Mouse (Mus musculus) thymus, adult 2 months (tissue): ENCODE data around the gene Ntn4. TPM values are rescaled to one million over a fixed set of nuclear protein-coding genes. Genes with fewer than 3 reads are reported as not detected.

Source experiments
- DNase-seq: peaks from one replicate; pipeline ENCODE4 v3.0.0; 2021
- H3K27ac ChIP-seq: fragments of 200-500 bp; 2 replicates; pipeline ENCODE4 v1.5.1; 2012; ENCODE audit warnings: low read length, control low read depth; ENCODE audit not compliant: control insufficient read depth, insufficient read depth
- H3K27me3 ChIP-seq: fragments of 200-500 bp; 2 replicates; pipeline ENCODE4 v1.6.1; 2012; ENCODE audit warnings: mild to moderate bottlenecking, low read length, moderate library complexity, mixed read lengths; ENCODE audit not compliant: control insufficient read depth, insufficient read depth
- H3K36me3 ChIP-seq: fragments of 200-500 bp; 2 replicates; pipeline ENCODE4 v1.6.1; 2012; ENCODE audit warnings: mild to moderate bottlenecking, low read length, moderate library complexity; ENCODE audit not compliant: control insufficient read depth, insufficient read depth
- H3K4me1 ChIP-seq: fragments of 200-500 bp; replicated peaks from 2 replicates; pipeline ENCODE4 v1.6.1; 2012; ENCODE audit warnings: low read length; ENCODE audit not compliant: control insufficient read depth, insufficient read depth
- H3K4me3 ChIP-seq: fragments of 200-500 bp; 2 replicates; pipeline ENCODE4 v1.5.1; 2012; ENCODE audit warnings: mild to moderate bottlenecking, low read length, control low read depth, moderate library complexity; ENCODE audit not compliant: control insufficient read depth, insufficient read depth
- CTCF ChIP-seq: fragments of 200-500 bp; IDR thresholded peaks from 2 replicates; pipeline ENCODE4 v1.5.1; 2012; ENCODE audit warnings: mild to moderate bottlenecking, control low read depth, low read length, moderate library complexity, borderline replicate concordance; ENCODE audit not compliant: control insufficient read depth, poor library complexity, insufficient read depth; ENCODE audit errors: extremely low read depth
- POLR2A ChIP-seq: fragments of 200-500 bp; IDR thresholded peaks from 2 replicates; pipeline ENCODE4 v1.6.1; 2012; ENCODE audit warnings: mild to moderate bottlenecking, low read length, control low read depth, moderate library complexity; ENCODE audit not compliant: control insufficient read depth, poor library complexity, insufficient read depth; ENCODE audit errors: extremely low read depth
- WGBS: fragments of 180-500 bp; shearing (Covaris S2); methylation state at CpG from one replicate; pipeline ENCODE4 v1.1.7; 2018; 5-methylcytosine and 5-hydroxymethylcytosine counted together
- polyA plus RNA-seq: library from polyadenylated mRNA; depleted of rRNA; stranded (reverse); fragments of >200 nt; gene quantifications from 2 replicates; pipeline ENCODE4 v1.2.3, GENCODE M21; 2012

Gene Ntn4
- polyA plus RNA-seq, 1 experiment, result 1.3 TPM

DNA sequence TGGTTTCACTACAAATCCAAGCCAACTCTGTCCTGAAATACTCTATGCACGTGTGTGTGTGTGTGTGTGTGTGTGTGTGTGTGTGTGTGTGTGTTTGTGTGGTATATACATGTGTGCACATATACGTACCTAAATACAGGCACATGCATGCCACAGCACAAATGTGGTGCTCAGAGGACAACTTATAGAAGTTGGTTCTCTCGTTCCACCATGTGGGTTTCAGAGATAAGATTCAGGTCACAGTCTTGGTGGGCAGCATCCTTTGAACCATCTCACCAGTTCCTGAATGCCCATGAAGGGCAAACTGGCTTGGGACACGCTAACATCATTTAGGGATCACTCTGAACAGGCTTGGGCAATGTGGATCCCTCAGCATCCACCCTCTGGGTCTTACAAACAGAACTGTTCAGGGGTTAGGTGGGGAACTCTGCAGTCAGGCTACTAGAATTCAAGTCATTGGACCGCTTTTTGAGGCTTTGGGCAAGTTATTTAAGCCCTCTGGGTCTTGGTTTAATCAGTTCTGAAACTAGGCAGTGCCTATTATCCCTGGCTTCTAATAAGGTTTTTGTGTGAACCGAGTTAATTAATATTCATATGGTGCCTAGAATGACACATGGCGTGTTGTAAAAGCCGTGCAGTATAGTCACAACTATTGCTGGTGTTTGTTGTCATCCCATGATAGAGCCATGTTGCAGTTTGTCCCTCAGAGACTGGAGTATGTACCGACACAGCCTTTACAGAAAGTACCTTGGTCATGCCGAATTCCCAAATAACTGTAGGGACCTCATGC, 59.4 kb downstream of the Ntn4 start:
- H3K4me3 ChIP-seq, result no peak overlapping the region

DNA sequence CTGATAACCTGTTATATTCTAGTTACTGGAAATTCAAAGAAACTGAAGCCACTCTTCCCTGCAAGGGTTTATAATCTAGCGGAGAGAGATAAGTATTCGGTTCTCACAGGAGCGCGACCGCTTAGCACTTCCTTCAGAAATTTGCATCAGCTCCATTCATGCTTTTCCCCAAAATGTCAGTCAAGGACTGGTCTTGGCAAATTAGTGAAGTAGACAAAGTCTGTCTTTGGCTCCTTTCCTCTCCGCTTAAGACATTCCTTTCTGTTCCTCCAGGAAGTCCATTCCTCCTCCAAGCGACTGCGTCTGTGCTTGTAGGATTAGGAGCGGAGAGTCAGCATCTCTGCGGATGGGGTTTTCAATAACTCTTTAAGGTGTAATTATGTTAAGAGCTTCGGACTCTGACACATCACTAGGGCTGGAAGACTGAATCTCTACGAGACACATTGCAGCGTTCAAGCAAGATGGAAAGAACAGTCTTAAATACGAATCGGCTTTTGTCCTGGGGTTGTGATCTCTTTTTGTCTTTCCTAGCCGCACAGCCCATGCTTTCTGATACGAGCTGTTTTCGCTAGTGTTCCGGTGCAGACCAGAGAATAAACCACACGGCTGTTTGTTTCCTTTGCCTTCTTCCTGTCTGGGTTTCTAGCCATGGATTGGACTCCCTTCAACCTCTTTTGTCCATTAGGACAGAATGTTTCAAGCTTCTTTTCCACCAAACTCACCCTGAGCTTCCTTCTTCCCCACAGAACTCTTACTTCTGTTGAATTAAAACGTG, 60.3 kb downstream of the Ntn4 start:
- no peaks in the 10 kb centered on the region for H3K36me3 ChIP-seq
- TF ChIP-seq POLR2A (no peak), CTCF (no peak)
- no peaks in the 10 kb centered on the region for H3K27me3 ChIP-seq
- no peak for DNase-seq
- 18% methylated on average over 21 of the region's 21 CpGs for WGBS
- no peak overlapping the region for H3K4me3 ChIP-seq
- peaks cover 2% of the 10 kb centered on the region; the same call in 1 of the 2 replicates for H3K4me1 ChIP-seq
- H3K27ac ChIP-seq, result no peak overlapping the region

More for the DNA sequence above, 59.4 kb downstream of the Ntn4 start:
- Histone ChIP-seq H3K27me3 (no peaks in the 10 kb centered on the region), H3K36me3 (no peaks in the 10 kb centered on the region), H3K4me1 (peaks cover 2% of the 10 kb centered on the region; the same call in 1 of the 2 replicates), H3K27ac (no peak overlapping the region)
- no peak for DNase-seq
- TF ChIP-seq POLR2A, result no peak
- TF ChIP-seq CTCF, result no peak
- WGBS, result 86% methylated on average over 10 of the region's 10 CpGs

DNA sequence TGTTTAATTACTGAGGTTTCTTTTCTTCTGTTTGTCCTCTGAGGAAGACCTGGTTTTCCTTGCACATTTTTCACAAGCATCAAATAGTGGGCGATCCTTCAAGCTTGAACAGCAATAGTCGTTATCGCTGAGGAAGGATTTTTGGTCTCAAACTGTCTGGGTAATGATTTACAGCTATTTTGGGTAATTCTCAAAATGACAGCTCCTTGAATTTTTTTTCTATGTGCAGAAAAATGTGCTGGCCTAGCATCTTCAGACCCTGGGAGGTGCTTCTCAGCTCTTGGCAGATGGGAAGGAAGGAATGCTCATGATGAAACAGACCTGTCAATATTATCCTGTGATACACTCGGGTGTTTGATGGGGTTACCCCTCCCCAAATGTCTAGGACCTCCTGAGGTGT, 63.5 kb downstream of the Ntn4 start:
- H3K4me1 ChIP-seq, result peaks cover 2% of the 10 kb centered on the region; the same call in 1 of the 2 replicates
- no peak for TF ChIP-seq CTCF
- no peak for TF ChIP-seq POLR2A
- no peak overlapping the region for H3K27ac ChIP-seq
- WGBS, result 93% methylated on average over 4 of the region's 4 CpGs
- H3K4me3 ChIP-seq, result no peak overlapping the region
- H3K27me3 ChIP-seq, result no peaks in the 10 kb centered on the region
- DNase-seq, result no peak
- H3K36me3 ChIP-seq, result no peaks in the 10 kb centered on the region

DNA sequence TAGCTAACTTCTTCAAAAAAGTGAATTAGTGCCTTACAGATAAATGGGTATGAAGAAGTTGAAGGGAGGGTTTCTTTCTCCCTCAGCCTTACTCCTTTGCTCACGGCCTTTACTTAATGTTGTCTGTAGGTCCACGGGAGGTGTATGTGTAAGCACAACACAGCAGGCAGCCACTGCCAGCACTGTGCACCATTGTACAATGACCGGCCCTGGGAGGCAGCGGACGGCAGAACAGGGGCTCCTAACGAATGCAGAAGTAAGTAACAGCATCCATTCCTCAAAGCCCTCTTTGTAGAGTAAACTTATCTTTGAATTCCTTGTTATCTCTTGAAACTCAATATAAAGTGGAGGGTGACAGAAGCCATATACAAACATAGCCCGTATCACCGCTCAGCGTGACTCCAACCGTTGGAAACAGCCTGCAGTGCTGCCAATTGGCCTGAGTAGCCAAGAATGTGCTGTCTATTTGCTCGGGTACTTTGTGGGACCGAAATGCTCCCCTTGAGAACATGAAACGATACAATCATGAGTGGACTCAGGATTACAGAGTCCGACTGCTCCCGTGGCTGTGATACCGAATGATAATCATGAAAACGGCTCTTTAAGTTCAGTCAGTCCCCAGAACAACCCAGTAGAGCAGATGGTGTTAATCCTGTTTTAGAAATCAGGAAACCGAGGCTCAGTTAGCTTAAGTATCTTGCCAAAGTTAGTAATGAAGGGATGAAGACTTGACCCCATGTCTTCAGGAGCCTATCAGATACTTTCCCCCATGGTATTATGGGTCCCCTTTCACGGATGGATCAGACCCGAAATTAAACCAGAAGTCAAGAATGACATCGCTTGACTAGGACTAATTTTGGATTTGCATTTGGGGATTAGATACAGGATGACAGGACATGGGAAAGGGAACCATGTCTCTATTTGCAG, 66.9 kb downstream of the Ntn4 start:
- no peak overlapping the region for H3K27ac ChIP-seq

DNA sequence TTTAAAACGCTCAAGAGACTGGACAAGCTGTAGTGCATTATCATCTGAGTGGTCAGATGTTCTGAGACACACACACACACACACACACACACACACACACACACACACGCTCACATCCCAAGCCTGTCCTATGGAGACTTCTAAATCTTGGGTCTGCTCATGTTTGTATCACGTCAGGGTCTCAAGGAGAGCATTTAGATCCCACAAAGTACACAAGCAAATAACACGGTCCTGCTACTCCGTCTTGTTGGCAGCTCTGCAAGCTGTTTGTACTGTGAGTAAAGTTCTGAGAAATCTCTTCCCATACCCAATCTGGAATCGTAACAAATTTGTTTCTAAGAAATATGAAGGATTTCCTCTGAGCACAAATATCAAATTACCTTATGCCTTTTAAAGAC, 67.6 kb downstream of the Ntn4 start:
- no peak overlapping the region for H3K4me3 ChIP-seq
- 87% methylated on average over 6 of the region's 6 CpGs for WGBS
- no peak for TF ChIP-seq CTCF
- DNase-seq, result no peak
- no peaks in the 10 kb centered on the region for H3K36me3 ChIP-seq
- no peaks in the 10 kb centered on the region for H3K27me3 ChIP-seq
- no peaks in the 10 kb centered on the region for H3K4me1 ChIP-seq
- no peak overlapping the region for H3K27ac ChIP-seq

More for the DNA sequence above, 66.9 kb downstream of the Ntn4 start:
- Histone ChIP-seq H3K4me3 (no peak overlapping the region), H3K27me3 (no peaks in the 10 kb centered on the region), H3K36me3 (no peaks in the 10 kb centered on the region), H3K4me1 (no peaks in the 10 kb centered on the region)
- 95% methylated on average over 21 of the region's 21 CpGs for WGBS
- DNase-seq, result no peak
- TF ChIP-seq POLR2A (no peak), CTCF (no peak)

DNA sequence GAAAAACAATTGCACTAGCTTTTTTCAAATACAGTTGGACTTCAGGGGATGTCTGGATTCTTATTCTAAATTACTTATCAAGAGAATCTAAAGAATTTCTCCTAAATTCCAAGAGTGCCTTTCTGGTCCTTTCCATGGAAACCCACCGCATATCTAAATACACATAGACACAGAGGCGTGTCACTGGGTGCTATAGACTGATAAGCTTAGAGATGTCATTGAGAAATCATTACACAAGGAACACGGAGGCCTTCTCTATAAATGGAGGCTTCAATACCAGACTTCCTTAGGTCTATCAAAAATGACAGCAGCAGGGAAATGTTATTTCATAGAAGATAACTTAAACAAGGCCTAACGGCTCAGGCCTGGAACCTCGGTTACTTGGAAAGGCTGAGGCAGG, 68.0 kb downstream of the Ntn4 start:
- no peaks in the 10 kb centered on the region for H3K4me1 ChIP-seq
- no peak overlapping the region for H3K4me3 ChIP-seq
- no peak overlapping the region for H3K27ac ChIP-seq
- WGBS, result 97% methylated on average over 5 of the region's 5 CpGs
- no peak for DNase-seq
- H3K36me3 ChIP-seq, result no peaks in the 10 kb centered on the region
- TF ChIP-seq CTCF, result no peak
- no peak for TF ChIP-seq POLR2A
- no peaks in the 10 kb centered on the region for H3K27me3 ChIP-seq
